Mouse (Mus musculus): Measurements from ENCODE around the gene Prcd.

Gene Prcd

DNA sequence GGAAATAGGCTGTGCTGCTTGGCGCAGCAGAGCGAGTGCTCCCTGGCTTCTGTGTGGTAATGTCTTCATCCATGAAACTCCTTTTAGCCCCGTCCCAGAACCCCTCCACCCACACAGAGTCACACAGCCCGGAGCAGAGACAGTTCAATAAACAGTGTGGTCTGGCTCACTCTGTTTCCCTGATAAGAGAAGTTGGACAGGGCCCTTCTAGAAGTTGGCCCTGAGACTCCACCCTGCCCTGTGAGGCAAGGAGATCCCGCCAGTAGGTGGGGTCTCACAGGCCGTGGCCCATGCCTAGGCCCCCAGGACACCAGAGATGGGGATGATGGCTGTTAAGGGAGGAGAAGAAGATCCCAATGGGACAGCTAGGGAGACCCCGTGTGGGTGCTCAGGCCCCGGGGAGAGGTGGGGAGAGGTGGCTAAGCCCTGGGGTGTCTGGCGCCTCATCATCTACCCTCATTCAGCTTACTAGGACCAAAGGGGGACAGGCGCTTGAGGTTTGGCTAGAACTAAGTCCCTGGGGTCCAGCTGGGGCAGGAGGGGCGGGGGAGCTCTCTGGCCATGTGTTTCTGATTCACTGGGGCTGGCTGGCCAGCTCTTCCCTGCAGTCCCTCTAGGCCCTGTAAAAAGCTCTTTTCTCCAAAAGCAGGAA is 5.9 kb upstream of the Prcd start:
- in situ Hi-C loops (cut with MseI, MboI): loop anchor here in 1 of 2 experiments (5.0 kb wide), 1 partner anchor 160 kb away; no protein-coding TSS in a partner anchor

- in situ Hi-C loops (cut with MseI, MboI): loop anchor here in 1 of 2 experiments (5.0 kb wide), 1 partner anchor 159 kb away; no protein-coding TSS in a partner anchor
Observed at GRCm38 (mm10) chr11:116648213-116648921, 5.0 kb upstream of the Prcd start.

GRCm38 (mm10) chr11:116648976-116649375 is 4.4 kb upstream of the Prcd start:
- in situ Hi-C loops (cut with MseI, MboI): loop anchor here in 1 of 2 experiments (5.0 kb wide), 1 partner anchor 158 kb away; no protein-coding TSS in a partner anchor

- in situ Hi-C loops (cut with MseI, MboI): loop anchor here in 1 of 2 experiments (5.0 kb wide), 1 partner anchor 157 kb away; no protein-coding TSS in a partner anchor
Observed at GRCm38 (mm10) chr11:116649711-116650337, 3.5 kb upstream of the Prcd start.

DNA sequence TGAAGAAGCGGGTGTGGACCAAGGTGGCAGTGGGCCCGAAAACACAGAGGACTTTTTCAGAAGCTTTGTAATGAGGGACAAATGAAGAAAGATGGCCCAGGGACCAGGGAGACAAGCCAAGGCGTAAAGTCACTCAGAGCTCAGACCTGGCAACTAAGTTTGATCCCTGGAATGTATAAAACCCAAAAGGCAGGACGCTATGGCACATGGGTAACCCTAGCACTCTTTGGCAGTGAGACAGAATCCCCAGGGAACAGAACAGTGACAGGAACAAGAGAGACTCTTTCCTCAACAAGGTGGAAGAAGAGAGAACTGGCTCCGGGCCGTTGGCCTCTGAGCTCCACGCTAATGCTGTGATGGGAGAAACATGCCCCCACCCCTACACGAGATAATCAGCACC is 2.5 kb upstream of the Prcd start:
- in situ Hi-C loops (cut with MseI, MboI): no loop called here

DNA sequence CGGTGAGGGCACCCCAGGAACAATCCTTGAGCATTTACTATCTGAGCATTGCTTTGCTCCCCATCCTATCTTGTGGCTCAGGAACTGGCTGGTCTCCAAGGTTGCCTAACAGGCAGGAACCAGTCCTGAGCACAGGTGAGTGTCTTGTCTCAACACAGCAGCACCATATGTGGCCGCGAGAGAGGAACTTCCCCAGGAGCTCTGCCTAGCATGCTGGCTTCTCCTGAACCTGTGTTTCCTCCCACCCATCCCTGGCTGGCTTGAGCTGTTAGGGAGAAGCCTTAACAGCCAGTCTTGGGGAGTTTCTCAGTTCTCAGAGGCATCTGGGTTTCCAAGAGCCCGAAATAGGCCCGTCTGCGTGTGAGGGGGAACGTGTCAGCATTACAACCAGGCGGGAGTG is 2.0 kb upstream of the Prcd start:
- in situ Hi-C loops (cut with MseI, MboI): no loop called here

DNA sequence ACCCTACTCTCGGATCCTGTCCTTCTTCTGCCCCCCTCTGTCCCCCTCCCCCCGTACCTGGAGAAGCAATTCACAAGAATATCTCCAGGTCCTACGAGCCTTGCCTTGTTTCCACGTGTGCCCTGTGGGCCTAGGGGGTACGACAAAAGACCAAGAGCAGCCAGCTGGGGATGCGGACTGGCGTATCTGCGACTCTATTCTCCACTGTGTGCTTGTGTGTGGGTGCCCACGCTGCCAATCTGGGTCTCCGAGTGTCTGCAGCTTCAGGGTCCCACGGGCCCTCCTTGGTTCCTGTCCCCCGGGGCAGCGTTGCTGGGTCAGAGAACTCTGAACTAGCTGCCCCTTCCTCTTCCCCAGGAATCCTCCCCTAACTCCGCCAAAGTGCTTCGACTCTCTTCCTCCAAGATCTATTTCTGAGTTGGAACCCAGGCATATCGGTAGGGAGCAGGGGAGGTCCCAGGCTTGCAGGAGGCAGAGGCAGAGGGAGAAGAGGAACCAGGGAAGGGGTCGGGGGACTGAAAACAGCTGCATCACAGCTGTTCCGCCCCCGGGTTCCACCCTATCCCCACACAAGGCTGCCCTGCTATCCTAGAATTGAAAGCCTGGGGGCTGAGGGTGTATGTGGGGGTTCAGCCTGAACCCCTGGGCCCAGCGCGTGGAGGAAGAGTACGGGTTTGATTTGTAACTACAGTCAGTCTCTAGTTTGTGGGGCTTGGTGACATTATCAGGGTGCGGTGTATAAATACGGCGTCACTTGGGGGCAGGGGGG is 820 bp upstream of the Prcd start:
- in situ Hi-C loops (cut with MseI, MboI): no loop called here

GRCm38 (mm10) chr11:116653709-116654221 is 431 bp downstream of the Prcd start:
- in situ Hi-C loops (cut with MseI, MboI): no loop called here

- in situ Hi-C loops (cut with MseI, MboI): no loop called here
Observed at GRCm38 (mm10) chr11:116654255-116654821, 1.0 kb downstream of the Prcd start, which contains the start of gene Cygb. TSS of gene Cygb (minus strand) at chr11:116654313.

DNA sequence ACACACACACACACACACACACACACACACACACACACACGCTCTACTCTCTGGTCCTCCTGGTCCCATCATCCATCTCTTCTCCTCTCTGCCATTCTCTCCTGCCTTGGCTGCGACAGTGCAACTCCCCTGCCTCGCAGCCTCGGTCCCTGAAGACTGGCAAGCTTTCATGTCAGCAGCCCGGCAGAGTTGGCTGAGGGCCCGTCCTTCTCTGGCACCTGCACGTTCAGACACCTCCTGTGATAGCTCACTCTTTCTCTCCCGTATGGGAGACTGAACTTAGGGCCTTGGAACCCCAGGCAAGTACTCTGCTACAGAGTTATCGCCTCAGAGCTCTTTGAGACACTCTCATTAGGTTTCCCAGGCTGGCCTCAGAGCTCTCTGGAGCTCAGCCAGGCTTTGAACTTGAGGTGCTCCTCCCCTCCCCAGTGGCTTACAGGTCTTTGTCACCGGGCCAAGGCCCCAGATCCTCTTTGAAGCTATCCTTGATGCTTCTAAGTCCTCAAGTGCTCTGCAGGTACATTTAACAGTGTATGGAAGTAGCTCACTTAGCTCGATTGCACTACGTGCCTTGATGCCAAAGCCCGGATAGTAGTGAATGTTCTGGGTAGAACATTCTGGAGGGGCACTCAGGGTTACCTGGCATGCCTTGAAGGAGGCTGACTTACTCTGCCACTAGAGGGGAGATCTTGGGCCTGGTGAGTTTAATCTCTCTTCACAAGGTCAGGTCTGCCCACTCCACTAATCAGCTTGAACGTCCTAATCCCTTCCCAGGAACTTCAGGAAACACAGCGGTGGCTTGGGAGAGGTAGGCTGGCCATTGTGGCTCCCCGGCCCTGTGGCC is 3.2 kb downstream of the Prcd start:
- in situ Hi-C loops (cut with MseI, MboI): no loop called here

DNA sequence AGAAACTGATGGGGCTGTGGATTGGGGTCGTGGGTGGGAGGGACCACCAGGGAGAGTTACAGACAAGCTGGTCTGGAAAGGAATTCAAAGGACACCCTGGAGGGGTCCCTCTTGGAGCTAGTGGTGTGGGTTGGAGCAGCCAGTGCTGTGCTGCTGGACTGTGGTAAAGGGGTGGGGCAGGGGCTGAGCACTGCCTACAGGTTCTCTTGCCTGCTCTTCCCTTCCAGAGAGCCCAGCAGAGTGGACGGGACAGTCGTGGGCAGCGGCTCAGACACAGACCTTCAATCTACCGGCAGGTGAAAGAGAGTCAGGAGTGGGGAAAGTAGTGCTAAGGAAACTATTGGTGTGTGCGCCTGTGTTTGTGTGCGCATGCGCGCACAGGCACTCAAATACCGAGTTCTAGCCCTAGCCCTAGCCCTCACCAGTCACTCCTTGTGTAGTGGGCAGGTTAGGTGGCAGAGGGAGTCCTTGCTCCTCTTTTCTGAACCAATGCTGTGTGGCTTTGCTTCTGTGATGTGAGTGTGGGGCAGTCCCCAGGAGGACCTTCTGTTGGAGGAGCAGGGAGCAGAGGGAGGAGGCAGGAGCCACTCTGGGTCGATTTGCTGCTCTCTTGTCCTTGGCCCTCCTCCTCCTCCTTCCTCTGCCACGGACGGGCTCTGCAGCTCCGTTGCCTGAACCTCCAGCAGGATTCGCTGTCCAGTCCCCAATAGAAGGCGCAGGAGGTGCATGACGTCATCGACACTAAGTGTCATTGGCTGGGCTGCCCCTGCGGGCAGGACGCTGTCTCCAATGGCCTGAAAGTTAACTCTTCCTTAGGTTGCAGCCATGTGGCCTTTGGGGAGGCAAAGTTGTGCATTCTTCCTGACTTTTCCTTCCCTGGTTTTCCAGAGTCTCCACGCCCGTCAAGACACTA is 4.2 kb downstream of the Prcd start:
- in situ Hi-C loops (cut with MseI, MboI): no loop called here

DNA sequence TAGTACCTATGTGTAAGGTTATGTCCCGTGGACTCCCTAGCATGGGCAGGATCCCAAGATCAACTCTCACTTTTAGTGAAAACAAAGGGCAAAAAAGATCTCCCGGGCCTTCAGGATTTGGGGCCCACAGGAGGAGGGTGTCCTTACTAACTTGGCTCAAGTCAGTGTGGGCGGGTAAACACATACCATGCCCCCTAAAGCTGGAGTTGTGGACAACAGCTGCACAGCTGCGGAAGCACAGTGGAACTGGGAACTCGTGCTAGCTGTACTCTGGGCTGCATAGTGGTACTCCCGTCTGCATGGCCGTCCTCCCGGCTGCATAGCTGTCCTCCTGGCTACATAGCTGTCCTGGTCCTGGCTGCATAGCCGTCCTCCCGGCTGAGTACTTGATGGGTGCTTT is 4.9 kb downstream of the Prcd start:
- in situ Hi-C loops (cut with MseI, MboI): no loop called here

DNA sequence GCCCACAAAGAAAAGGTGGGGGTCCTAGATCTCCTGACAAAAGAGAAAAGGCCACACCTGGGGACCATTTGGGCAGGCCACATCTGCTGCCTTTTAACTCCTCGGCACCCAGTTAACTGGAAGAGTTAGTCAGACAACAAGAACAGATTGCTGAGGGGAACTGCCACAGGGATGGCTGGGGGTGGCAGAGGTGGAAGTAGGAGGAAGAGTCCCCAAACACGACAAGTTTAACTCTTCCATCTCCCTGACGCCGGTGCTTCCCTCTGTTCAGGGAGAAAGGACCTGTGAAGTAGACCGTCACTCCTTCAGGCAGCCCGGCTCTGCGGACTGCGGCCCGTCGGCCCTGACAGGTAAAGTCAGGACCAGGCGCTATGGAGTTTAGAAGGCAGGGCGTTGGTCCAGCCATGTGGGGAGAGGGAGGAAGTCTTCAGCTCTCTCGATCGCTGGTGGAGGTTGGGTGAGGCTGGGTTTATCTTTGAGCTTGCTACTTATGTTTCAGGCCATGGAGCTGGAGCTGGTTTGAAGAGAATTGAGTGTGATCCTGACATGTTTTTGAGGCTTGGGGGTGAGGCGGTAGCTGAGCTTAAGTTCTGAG is 5.8 kb downstream of the Prcd start:
- in situ Hi-C loops (cut with MseI, MboI): no loop called here

DNA sequence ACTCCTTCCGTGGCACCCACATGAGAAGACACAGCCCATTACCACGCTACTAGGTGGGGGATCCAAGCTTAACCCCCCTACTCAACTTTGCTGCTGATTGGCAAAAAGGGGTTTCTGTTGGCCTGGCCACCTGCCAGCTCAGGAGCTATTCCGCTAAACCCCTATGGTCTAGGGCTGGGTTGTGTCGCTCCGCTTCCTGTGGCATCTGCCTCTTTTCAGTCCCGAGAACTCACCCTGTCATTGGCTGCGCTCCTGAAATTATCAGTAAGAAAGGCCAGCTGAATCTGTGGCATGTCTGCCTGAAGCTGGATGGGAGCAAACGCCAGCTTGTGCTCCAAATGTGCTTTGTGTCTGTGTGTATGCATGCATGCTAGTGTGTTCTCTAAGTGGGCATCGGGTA is 6.8 kb downstream of the Prcd start:
- in situ Hi-C loops (cut with MseI, MboI): no loop called here

GRCm38 (mm10) chr11:116661291-116661947 is 8.1 kb downstream of the Prcd start:
- in situ Hi-C loops (cut with MseI, MboI): no loop called here

DNA sequence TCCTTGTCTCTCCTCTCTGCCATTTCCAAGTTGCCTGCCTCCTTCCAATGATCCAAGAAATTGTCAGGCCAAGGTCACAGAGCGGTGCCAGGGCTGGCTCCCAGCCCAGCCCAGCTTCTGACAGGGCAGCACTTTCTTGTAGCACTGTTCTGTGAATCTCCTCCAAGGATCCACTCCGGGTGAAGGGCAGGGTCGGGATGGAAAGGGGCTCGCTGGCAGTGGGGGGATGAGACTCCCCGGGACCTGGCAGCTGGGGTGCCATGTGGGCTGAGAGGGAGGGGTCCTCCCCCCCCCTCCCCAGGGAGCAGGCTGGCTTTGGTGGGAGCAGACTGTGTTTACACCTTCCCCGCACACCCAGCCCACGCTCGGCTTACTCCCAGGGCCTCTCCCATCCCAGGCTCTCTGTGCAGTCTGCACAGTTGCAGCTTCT is 8.6 kb downstream of the Prcd start:
- in situ Hi-C loops (cut with MseI, MboI): no loop called here

- in situ Hi-C loops (cut with MseI, MboI): no loop called here
Observed at GRCm38 (mm10) chr11:116665289-116665688, 12.0 kb downstream of the Prcd start.

GRCm38 (mm10) chr11:116666566-116666965 is 13.2 kb downstream of the Prcd start:
- in situ Hi-C loops (cut with MseI, MboI): no loop called here
